Mouse (Mus musculus) hematopoietic stem cell, adult 5-6 weeks (primary cell): ENCODE measurements around the gene Olfr556. TPM values are rescaled to one million over a fixed set of nuclear protein-coding genes. Genes with fewer than 3 reads are reported as not detected.

Source experiments
- total RNA-seq: library from RNA; stranded (forward); fragments of 172-1452, 232-1000 nt; gene quantifications from 2 replicates; pipeline ENCODE4 v1.2.3, GENCODE M21; 2017

Olfr556 gene
- total RNA-seq, 1 experiment from 2014 or later: not detected

Other genes with a start within 250 kb of the Olfr556 start
- 447 and 684 TPM in 2 replicates for gene Rrm1, start 223.2 kb upstream of the Olfr556 start, total RNA-seq
- not detected in 2 replicates for gene Olfr543, start 183.2 kb upstream of the Olfr556 start, total RNA-seq
- not detected in 2 replicates for gene Olfr544, start 176.6 kb upstream of the Olfr556 start, total RNA-seq
- not detected in 2 replicates for gene Olfr545, start 165.3 kb upstream of the Olfr556 start, total RNA-seq
- gene Olfr547, start 130.2 kb upstream of the Olfr556 start, total RNA-seq: not detected in 2 replicates
- gene Olfr548-ps1, start 124.0 kb upstream of the Olfr556 start, total RNA-seq: not detected in 2 replicates
- gene Olfr549, start 115.0 kb upstream of the Olfr556 start, total RNA-seq: not detected in 2 replicates
- gene Trim21, start 99.4 kb upstream of the Olfr556 start, total RNA-seq: 52.4 and 59.0 TPM in 2 replicates
- gene Olfr550, start 93.5 kb upstream of the Olfr556 start, total RNA-seq: not detected in 2 replicates
- not detected in 2 replicates for gene Olfr551, start 73.0 kb upstream of the Olfr556 start, total RNA-seq
- not detected in 2 replicates for gene Olfr552, start 67.1 kb upstream of the Olfr556 start, total RNA-seq
- gene Olfr553, start 46.7 kb upstream of the Olfr556 start, total RNA-seq: not detected in 2 replicates
- not detected in 2 replicates for gene Olfr554, start 26.5 kb upstream of the Olfr556 start, total RNA-seq
- gene Olfr555, start 6.1 kb upstream of the Olfr556 start, total RNA-seq: not detected in 2 replicates
- gene Trim68, start 22.4 kb downstream of the Olfr556 start, total RNA-seq: 12.6 and 17.6 TPM in 2 replicates
- not detected in 2 replicates for gene Olfr557, start 31.0 kb downstream of the Olfr556 start, total RNA-seq
- gene Olfr558, start 37.3 kb downstream of the Olfr556 start, total RNA-seq: 0.56 TPM in 1 of 2 replicates, not detected in the other
- gene Olfr33, start 54.2 kb downstream of the Olfr556 start, total RNA-seq: not detected in 2 replicates
- gene Olfr559, start 62.6 kb downstream of the Olfr556 start, total RNA-seq: not detected in 2 replicates
- gene Olfr560, start 94.5 kb downstream of the Olfr556 start, total RNA-seq: not detected in 2 replicates
- not detected in 2 replicates for gene Olfr78, start 94.6 kb downstream of the Olfr556 start, total RNA-seq
- gene Olfr561, start 106.3 kb downstream of the Olfr556 start, total RNA-seq: not detected in 2 replicates
- not detected in 2 replicates for gene Olfr564, start 138.6 kb downstream of the Olfr556 start, total RNA-seq
- not detected in 2 replicates for gene Olfr566, start 193.9 kb downstream of the Olfr556 start, total RNA-seq
- gene Olfr568, start 212.2 kb downstream of the Olfr556 start, total RNA-seq: not detected in 2 replicates
- 0.10 TPM in 1 of 2 replicates, not detected in the other for gene Olfr569, start 226.0 kb downstream of the Olfr556 start, total RNA-seq
- gene Olfr570, start 229.7 kb downstream of the Olfr556 start, total RNA-seq: not detected in 2 replicates